Mouse (Mus musculus) forebrain, embryonic 10.5 days (tissue): ENCODE measurements around the gene Chaf1b. TPM values are rescaled to one million over a fixed set of nuclear protein-coding genes. Genes with fewer than 3 reads are reported as not detected.

Experiments
- DNase-seq: peaks from one replicate; pipeline ENCODE4 v3.0.0-alpha.2; 2017; ENCODE audit warnings: low spot score; ENCODE audit errors: extremely low spot score
- H3K27ac ChIP-seq: fragments of 300-500 bp; sonication (generic); 2 replicates; pipeline ENCODE4 v1.5.1; 2016; ENCODE audit warnings: mild to moderate bottlenecking
- H3K27me3 ChIP-seq: fragments of 300-500 bp; sonication (generic); 2 replicates; pipeline ENCODE4 v1.6.1; 2016; ENCODE audit warnings: mild to moderate bottlenecking; ENCODE audit not compliant: poor library complexity, severe bottlenecking
- H3K36me3 ChIP-seq: fragments of 300-500 bp; sonication (generic); replicated peaks from 2 replicates; pipeline ENCODE4 v1.6.1; 2016; ENCODE audit warnings: mild to moderate bottlenecking, moderate library complexity
- H3K4me1 ChIP-seq: fragments of 300-500 bp; sonication (generic); 2 replicates; pipeline ENCODE4 v1.6.1; 2016
- H3K4me3 ChIP-seq: fragments of 300-500 bp; sonication (generic); 2 replicates; pipeline ENCODE4 v1.5.1; 2016; ENCODE audit warnings: mild to moderate bottlenecking, moderate library complexity
- H3K9me3 ChIP-seq: fragments of 300-500 bp; sonication (generic); 2 replicates; pipeline ENCODE4 v1.6.1; 2016; ENCODE audit warnings: mild to moderate bottlenecking, moderate library complexity
- WGBS: fragments of 180-500 bp; shearing (Covaris S2); methylation state at CpG from one replicate; pipeline ENCODE4 v1.1.7; 2016; 5-methylcytosine and 5-hydroxymethylcytosine counted together
- polyA plus RNA-seq: library from polyadenylated mRNA; unstranded; fragments of >200 nt; fragmentation: Nextera tagmentation; extraction: Ambion mirVana; gene quantifications from 2 replicates; pipeline ENCODE4 v1.2.1, GENCODE M21; 2016

The Chaf1b gene
- polyA plus RNA-seq, 1 experiment from 2014 or later = 154 TPM

- DNase-seq = peak; percentile 77
- WGBS = 13% methylated on average over 16 of the region's 16 CpGs
- H3K4me1 ChIP-seq = peaks cover 20% of the 10 kb centered on the region
- H3K27ac ChIP-seq = peak overlapping the region; percentile 53; the same call in 1 of the 2 replicates
- peak overlapping the region; percentile 44 for H3K4me3 ChIP-seq
- no peaks in the 10 kb centered on the region for H3K36me3 ChIP-seq
- H3K27me3 ChIP-seq = peaks cover 43% of the 10 kb centered on the region
- H3K9me3 ChIP-seq = no peaks in the 10 kb centered on the region
Observed at GRCm38 (mm10) chr16:93938400-93938846, 54.7 kb downstream of the Chaf1b start.

DNA sequence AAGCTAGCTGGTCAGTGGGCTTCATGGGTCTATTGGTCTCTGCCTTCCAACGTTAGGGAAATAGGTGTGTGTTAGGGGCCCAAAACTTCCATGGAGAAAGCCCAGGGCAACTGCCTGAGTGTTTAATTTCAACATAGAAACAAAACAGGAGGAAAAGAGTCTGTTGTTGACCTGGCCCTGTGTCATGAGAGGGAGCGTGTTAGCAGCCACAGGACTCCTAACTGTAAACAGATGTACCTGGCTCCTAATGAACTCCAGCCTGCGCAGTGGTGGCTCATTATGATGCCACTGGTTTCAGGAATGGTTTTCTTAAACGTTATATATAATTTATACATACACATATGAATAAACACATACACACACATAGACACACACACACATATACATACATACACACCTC is 56.3 kb downstream of the Chaf1b start:
- 74% methylated on average over 4 of the region's 4 CpGs for WGBS
- Histone ChIP-seq H3K4me1 (peaks cover 16% of the 10 kb centered on the region; the same call in 1 of the 2 replicates), H3K9me3 (no peaks in the 10 kb centered on the region), H3K36me3 (no peaks in the 10 kb centered on the region), H3K27me3 (peaks cover 31% of the 10 kb centered on the region), H3K4me3 (no peak overlapping the region), H3K27ac (no peak overlapping the region)
- no peak for DNase-seq

DNA sequence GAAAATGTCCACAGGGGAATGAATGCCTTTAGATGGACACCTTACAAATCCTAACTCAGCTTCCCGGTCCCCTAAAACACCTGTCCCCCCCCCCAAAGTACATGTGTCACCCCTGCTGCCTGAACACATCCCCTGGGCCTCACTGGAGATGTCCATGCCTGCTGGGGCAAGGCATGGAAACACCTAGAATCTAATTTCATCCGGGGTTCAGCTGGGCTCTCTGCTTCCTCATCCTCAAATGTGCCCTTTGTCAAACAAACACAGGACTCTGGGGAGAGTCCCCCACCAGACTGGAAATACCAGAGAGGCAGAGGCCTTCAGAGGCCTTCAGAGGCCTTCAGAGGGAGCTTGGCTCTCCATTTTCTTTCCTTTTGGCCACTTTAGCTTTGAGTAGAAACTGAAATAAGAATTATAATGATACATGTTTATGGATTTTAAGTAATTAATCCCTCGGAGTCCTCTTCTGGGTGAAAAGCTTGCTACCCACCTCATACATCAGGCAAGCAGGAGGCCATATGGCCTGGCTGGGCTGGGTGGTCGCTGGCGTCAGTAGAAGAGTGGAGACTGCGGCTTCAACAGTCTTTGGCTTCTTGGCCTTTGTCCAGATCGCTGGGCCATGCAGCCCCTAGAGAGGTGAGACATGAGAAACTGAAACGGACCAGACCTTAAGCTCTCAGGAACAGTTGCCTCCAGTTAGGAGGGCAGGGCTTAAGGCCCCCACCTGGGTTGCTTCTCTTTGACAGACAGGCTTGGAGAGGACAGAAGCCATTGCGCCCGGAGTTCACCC is 58.3 kb downstream of the Chaf1b start:
- no peak overlapping the region for H3K27ac ChIP-seq
- DNase-seq = no peak
- WGBS = 89% methylated on average over 10 of the region's 10 CpGs

DNA sequence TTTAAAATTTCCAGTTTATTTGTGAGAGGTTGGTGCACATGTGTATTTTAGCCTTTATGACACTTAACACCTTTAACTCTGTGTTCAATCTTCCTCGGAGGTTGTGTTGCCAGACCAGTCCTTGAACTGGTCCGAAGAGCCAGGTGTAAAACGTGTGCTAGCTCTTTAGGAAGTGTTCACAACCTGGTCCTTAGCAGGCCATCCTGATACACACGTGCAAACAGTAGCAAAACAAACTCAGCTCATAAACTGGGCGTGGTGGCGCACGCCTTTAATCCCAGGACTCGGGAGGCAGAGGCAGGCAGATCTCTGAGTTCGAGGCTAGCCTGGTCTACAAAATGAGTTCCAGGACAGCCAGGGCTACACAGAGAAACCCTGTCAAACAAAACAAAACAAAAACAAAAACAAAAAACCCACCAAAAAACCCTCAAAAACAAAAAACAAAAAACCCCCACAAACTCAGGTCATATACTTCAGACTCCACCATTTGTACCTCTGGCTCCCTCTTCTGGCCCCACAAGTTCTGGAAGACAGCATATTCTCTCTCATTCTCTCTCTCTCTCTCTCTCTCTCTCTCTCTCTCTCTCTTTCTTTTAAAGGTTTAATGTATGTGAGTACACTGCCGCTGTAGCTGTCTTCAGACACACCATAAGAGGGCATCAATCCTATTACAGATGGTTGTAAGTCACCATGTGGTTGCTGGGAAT is 59.2 kb downstream of the Chaf1b start:
- H3K27ac ChIP-seq = no peak overlapping the region
- peaks cover 15% of the 10 kb centered on the region; the same call in 1 of the 2 replicates for H3K4me1 ChIP-seq
- peaks cover 2% of the 10 kb centered on the region; the same call in 1 of the 2 replicates for H3K27me3 ChIP-seq
- no peak for DNase-seq
- no peaks in the 10 kb centered on the region for H3K9me3 ChIP-seq
- H3K4me3 ChIP-seq = no peak overlapping the region
- no peaks in the 10 kb centered on the region for H3K36me3 ChIP-seq
- 91% methylated on average over 10 of the region's 10 CpGs for WGBS

More for the DNA sequence above, 58.3 kb downstream of the Chaf1b start:
- Histone ChIP-seq H3K4me1 (peaks cover 15% of the 10 kb centered on the region; the same call in 1 of the 2 replicates), H3K36me3 (no peaks in the 10 kb centered on the region), H3K27me3 (peaks cover 11% of the 10 kb centered on the region), H3K4me3 (no peak overlapping the region), H3K9me3 (no peaks in the 10 kb centered on the region)

DNA sequence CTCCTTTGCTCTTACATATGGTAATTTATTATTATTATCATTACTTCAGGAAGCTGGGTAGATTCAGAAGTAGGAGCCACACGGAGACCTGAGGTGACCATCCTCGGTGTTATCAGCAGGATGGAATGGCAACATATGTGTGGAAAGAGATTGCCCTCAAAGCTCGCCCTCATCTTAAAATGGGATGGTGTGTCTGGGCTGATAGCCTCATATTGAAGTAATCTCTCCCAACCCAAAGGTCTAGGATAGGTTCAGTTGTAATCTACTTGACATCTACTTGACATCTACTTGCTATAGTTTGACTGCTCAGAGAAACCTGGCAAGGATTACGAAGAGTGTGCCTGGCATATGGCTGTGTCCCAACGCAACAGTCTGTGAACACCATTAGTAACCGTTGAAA is 60.6 kb downstream of the Chaf1b start:
- no peak for DNase-seq
- H3K36me3 ChIP-seq = no peaks in the 10 kb centered on the region
- no peak overlapping the region for H3K27ac ChIP-seq
- H3K9me3 ChIP-seq = no peaks in the 10 kb centered on the region
- H3K4me3 ChIP-seq = no peak overlapping the region
- WGBS = 90% methylated on average over 6 of the region's 6 CpGs
- H3K27me3 ChIP-seq = peaks cover 2% of the 10 kb centered on the region; the same call in 1 of the 2 replicates
- peaks cover 10% of the 10 kb centered on the region; the same call in 1 of the 2 replicates for H3K4me1 ChIP-seq

- Histone ChIP-seq H3K4me3 (no peak overlapping the region), H3K9me3 (no peaks in the 10 kb centered on the region), H3K36me3 (no peaks in the 10 kb centered on the region), H3K27ac (no peak overlapping the region), H3K4me1 (no peaks in the 10 kb centered on the region), H3K27me3 (peaks cover 6% of the 10 kb centered on the region; the same call in 1 of the 2 replicates)
- DNase-seq = no peak
- WGBS = 87% methylated on average over 4 of the region's 4 CpGs
Observed at GRCm38 (mm10) chr16:93947396-93947795, 63.7 kb downstream of the Chaf1b start.

Other genes starting within 250 kb of the Chaf1b start
- 0.62 and 0.92 TPM in 2 replicates for gene Cbr3, start 200.7 kb upstream of the Chaf1b start, polyA plus RNA-seq
- gene Dop1b, start 172.0 kb upstream of the Chaf1b start, polyA plus RNA-seq = 5.5 and 6.5 TPM in 2 replicates
- 28.4 and 32.4 TPM in 2 replicates for gene Morc3, start 51.8 kb upstream of the Chaf1b start, polyA plus RNA-seq
- gene Cldn14, start 124.9 kb downstream of the Chaf1b start, polyA plus RNA-seq = not detected in 2 replicates
- 0.04 and 0.14 TPM in 2 replicates for gene Sim2, start 201.0 kb downstream of the Chaf1b start, polyA plus RNA-seq